Mouse (Mus musculus) MEL (cell line): Measurements from ENCODE around the gene Osgep. TPM values are rescaled to one million over a fixed set of nuclear protein-coding genes. Genes with fewer than 3 reads are reported as not detected.
"Not testable (repeated sequence)": the region's sequence is repeated elsewhere in the genome, so short reads cannot be mapped to it uniquely, and the experiment has no call there.

Experiments used
- DNase-seq: peaks from one replicate; pipeline ENCODE4 v3.0.0; 2011; ENCODE audit warnings: low read depth, low spot score
- H3K27ac ChIP-seq: 2 replicates; pipeline ENCODE4 v1.5.1; 2012; ENCODE audit warnings: low read depth, mild to moderate bottlenecking, control low read depth, low read length, moderate library complexity; ENCODE audit not compliant: control insufficient read depth
- H3K27me3 ChIP-seq, 2 experiments: fragments of 150-350 bp in 1 of 2; sonication (generic) in 1 of 2; 2 replicates each; pipeline ENCODE4 v1.6.1; 2012; ENCODE audit warnings: low read length in 2 of 2, mild to moderate bottlenecking in 2 of 2, improper control_type of control experiment in 1 of 2, moderate library complexity in 1 of 2; ENCODE audit not compliant: insufficient read depth in 2 of 2, control insufficient read depth in 1 of 2
- H3K36me3 ChIP-seq, 2 experiments: 2 replicates each; pipeline ENCODE4 v1.6.1; 2012 to 2014; ENCODE audit warnings: low read length in 2 of 2, improper control_type of control experiment in 1 of 2, inconsistent platforms in 1 of 2, mild to moderate bottlenecking in 1 of 2; ENCODE audit not compliant: insufficient read depth in 2 of 2, control insufficient read depth in 1 of 2
- H3K4me1 ChIP-seq, 2 experiments: fragments of 150-350 bp in 1 of 2; sonication (generic) in 1 of 2; 2 replicates each; pipeline ENCODE4 v1.6.1; 2012; ENCODE audit warnings: low read length in 2 of 2, improper control_type of control experiment in 1 of 2, mild to moderate bottlenecking in 1 of 2; ENCODE audit not compliant: insufficient read depth in 2 of 2, control insufficient read depth in 1 of 2
- H3K4me3 ChIP-seq, 2 experiments: fragments of 150-350 bp in 1 of 2; sonication (generic) in 1 of 2; 2 replicates each; pipeline ENCODE4 v1.5.1; 2012; ENCODE audit warnings: low read depth in 2 of 2, low read length in 2 of 2, mild to moderate bottlenecking in 2 of 2, moderate library complexity in 2 of 2, control low read depth in 1 of 2, improper control_type of control experiment in 1 of 2; ENCODE audit not compliant: control insufficient read depth in 1 of 2, insufficient read depth in 1 of 2
- H3K79me2 ChIP-seq: 2 replicates; pipeline ENCODE4 v1.6.1; 2012; ENCODE audit warnings: mild to moderate bottlenecking, low read length, moderate library complexity; ENCODE audit not compliant: control insufficient read depth, poor library complexity, insufficient read depth
- H3K9ac ChIP-seq: 2 replicates; pipeline ENCODE4 v1.6.1; 2012; ENCODE audit warnings: low read depth, mild to moderate bottlenecking, control low read depth, low read length, moderate library complexity; ENCODE audit not compliant: control insufficient read depth, poor library complexity, severe bottlenecking
- H3K9me3 ChIP-seq: fragments of 150-350 bp; sonication (generic); replicated peaks from 2 replicates; pipeline ENCODE4 v1.6.1; 2012; ENCODE audit warnings: mild to moderate bottlenecking, low read length, improper control_type of control experiment, moderate library complexity; ENCODE audit not compliant: insufficient read depth
- BHLHE40 ChIP-seq: IDR thresholded peaks from 2 replicates; pipeline ENCODE4 v1.6.1; 2012; ENCODE audit warnings: low read depth, mild to moderate bottlenecking, inconsistent platforms, low read length, improper control_type of control experiment, borderline replicate concordance
- EP300 ChIP-seq, 2 experiments: IDR thresholded peaks; 2 replicates each; pipeline ENCODE4 v1.6.1; 2011; ENCODE audit warnings: improper control_type of control experiment in 2 of 2, low read length in 2 of 2, low read depth in 1 of 2, mild to moderate bottlenecking in 1 of 2
- GABPA ChIP-seq: IDR thresholded peaks from 2 replicates; pipeline ENCODE4 v1.6.1; 2012; ENCODE audit warnings: low read depth, mild to moderate bottlenecking, inconsistent platforms, low read length, improper control_type of control experiment, moderate library complexity
- GATA1 ChIP-seq: IDR thresholded peaks from 2 replicates; pipeline ENCODE4 v1.6.1; 2011; ENCODE audit warnings: low read depth, low read length, improper control_type of control experiment
- JUND ChIP-seq: IDR thresholded peaks from 2 replicates; pipeline ENCODE4 v1.6.1; 2011; ENCODE audit warnings: low read depth, mild to moderate bottlenecking, improper control_type of control experiment, low read length
- KAT2A ChIP-seq: conservative IDR thresholded peaks from 2 replicates; pipeline ENCODE4 v1.6.1; 2012; ENCODE audit warnings: low read depth, low read length, improper control_type of control experiment, inconsistent platforms
- MAX ChIP-seq: IDR thresholded peaks from 2 replicates; pipeline ENCODE4 v1.6.1; 2011; ENCODE audit warnings: low read length, improper control_type of control experiment
- MXI1 ChIP-seq: IDR thresholded peaks from 2 replicates; pipeline ENCODE4 v1.6.1; 2011; ENCODE audit warnings: mild to moderate bottlenecking, low read depth, low read length, improper control_type of control experiment
- MYB ChIP-seq: IDR thresholded peaks from 2 replicates; pipeline ENCODE4 v1.6.1; 2011; ENCODE audit warnings: mild to moderate bottlenecking, low read depth, low read length, improper control_type of control experiment
- POLR2A ChIP-seq, 2 experiments: IDR thresholded peaks; 2 replicates each; pipeline ENCODE4 v1.6.1; 2011 to 2012; ENCODE audit warnings: low read length in 2 of 2, mild to moderate bottlenecking in 2 of 2, control low read depth in 1 of 2, improper control_type of control experiment in 1 of 2, low read depth in 1 of 2, moderate library complexity in 1 of 2; ENCODE audit not compliant: control insufficient read depth in 1 of 2, insufficient read depth in 1 of 2, poor library complexity in 1 of 2
- POLR2AphosphoS5 ChIP-seq: IDR thresholded peaks from 2 replicates; pipeline ENCODE4 v1.6.1; 2012; ENCODE audit warnings: low read depth, borderline replicate concordance, mild to moderate bottlenecking, inconsistent platforms, low read length, moderate library complexity, mixed read lengths
- TAL1 ChIP-seq: IDR thresholded peaks from 2 replicates; pipeline ENCODE4 v1.6.1; 2012; ENCODE audit warnings: mild to moderate bottlenecking, inconsistent platforms, low read length, moderate library complexity, mixed read lengths
- USF1 ChIP-seq: IDR thresholded peaks from 2 replicates; pipeline ENCODE4 v1.6.1; 2014; ENCODE audit warnings: low read depth, mild to moderate bottlenecking, inconsistent platforms, low read length, improper control_type of control experiment, moderate library complexity
- USF2 ChIP-seq, 2 experiments: IDR thresholded peaks; 2 replicates each; pipeline ENCODE4 v1.6.1; 2011 to 2012; ENCODE audit warnings: improper control_type of control experiment in 2 of 2, low read length in 2 of 2, borderline replicate concordance in 1 of 2, inconsistent platforms in 1 of 2, low read depth in 1 of 2, mild to moderate bottlenecking in 1 of 2; ENCODE audit not compliant: insufficient read depth in 1 of 2
- ZNF384 ChIP-seq: IDR thresholded peaks from 2 replicates; pipeline ENCODE4 v1.6.1; 2012; ENCODE audit warnings: low read depth, mild to moderate bottlenecking, inconsistent platforms, low read length, improper control_type of control experiment
- polyA plus RNA-seq, 2 experiments: library from polyadenylated mRNA; stranded (reverse) in 1 of 2; unstranded in 1 of 2; fragments of >175 nt in 1 of 2; fragments of >200 nt in 1 of 2; gene quantifications; 2 replicates each; pipeline versions ENCODE4 v1.2.1 to v1.2.4; 2012; ENCODE audit warnings: low replicate concordance in 2 of 2, low read depth in 1 of 2; ENCODE audit not compliant: insufficient read length in 2 of 2, insufficient read depth in 1 of 2, missing spikeins in 1 of 2
- total RNA-seq: library from RNA; depleted of rRNA; stranded (reverse); fragments of 300-350 nt; gene quantifications from 2 replicates; pipeline ENCODE4 v1.2.3, GENCODE M21; 2012

The Osgep gene
- total and polyA plus RNA-seq, 3 experiments, result 29.6 to 45.1 TPM; not detected in 1

GRCm38 (mm10) chr14:50903973-50904827, 20.5 kb downstream of the Osgep start:
- DNase-seq, result no peak
- Histone ChIP-seq H3K27ac (no peak overlapping the region), H3K4me1 (no peaks in the 10 kb centered on the region), H3K9ac (no peak overlapping the region), H3K36me3 (no peaks in the 10 kb centered on the region), H3K79me2 (no peaks in the 10 kb centered on the region), H3K27me3 (no peaks in the 10 kb centered on the region), H3K9me3 (no peaks in the 10 kb centered on the region), H3K4me3 (no peak overlapping the region)
- TF ChIP-seq GABPA (no peak), USF1 (no peak), MYB (no peak), MAX (no peak), GATA1 (no peak), USF2 (IDR thresholded peaks at IDR 0.05; ENCODE audit: borderline replicate concordance in 1 of 2, insufficient read depth in 1 of 2, low read depth in 1 of 2, low read length in 2 of 2) (no peak), MXI1 (no peak), EP300 (IDR thresholded peaks at IDR 0.05; ENCODE audit: low read depth in 1 of 2, low read length in 2 of 2) (no peak), ZNF384 (no peak), KAT2A (no peak), BHLHE40 (no peak)

GRCm38 (mm10) chr14:50897992-50898391, 26.7 kb downstream of the Osgep start:
- not testable (repeated sequence) for H3K36me3 ChIP-seq, H3K4me3 ChIP-seq, H3K4me1 ChIP-seq, H3K27ac ChIP-seq, H3K9me3 ChIP-seq, H3K27me3 ChIP-seq, H3K79me2 ChIP-seq, H3K9ac ChIP-seq
- DNase-seq, result peak; percentile 12

- H3K79me2 ChIP-seq, result no peaks in the 10 kb centered on the region
- no peaks in the 10 kb centered on the region for H3K36me3 ChIP-seq
- H3K27ac ChIP-seq, result no peak within 1 kb of the TSS
- peaks cover 0 to 6% of the 10 kb centered on the region in 2 experiments; a peak in 2 of 4 replicates for H3K4me1 ChIP-seq
- no peaks in the 10 kb centered on the region; a peak in 2 of 4 replicates for H3K27me3 ChIP-seq
- no peak for TF ChIP-seq TAL1
- no peak for TF ChIP-seq POLR2AphosphoS5
- no peak for TF ChIP-seq MAX
- TF ChIP-seq USF1, result no peak
- TF ChIP-seq JUND, result no peak
- no peak for TF ChIP-seq POLR2A (IDR thresholded peaks at IDR 0.05; ENCODE audit: control insufficient read depth in 1 of 2, insufficient read depth in 1 of 2, low read depth in 1 of 2, low read length in 2 of 2, poor library complexity in 1 of 2)
- TF ChIP-seq MXI1, result no peak
- no peaks in the 10 kb centered on the region for H3K9me3 ChIP-seq
- H3K9ac ChIP-seq, result no peak within 1 kb of the TSS
- no peak within 1 kb of the TSS for H3K4me3 ChIP-seq
- no peak for DNase-seq
Observed at GRCm38 (mm10) chr14:50897374-50897765, 27.3 kb downstream of the Osgep start, which contains the start of gene Klhl33. TSS of gene Klhl33 (minus strand) at chr14:50897507.
